Mouse (Mus musculus) myocyte (in vitro differentiated cells): ENCODE data around the gene Polrmt. TPM values are rescaled to one million over a fixed set of nuclear protein-coding genes. Genes with fewer than 3 reads are reported as not detected.

ENCODE experiments used
- H3K27me3 ChIP-seq: one replicate; pipeline ENCODE4 v1.6.1; 2011; ENCODE audit not compliant: control insufficient read depth, insufficient read depth, insufficient read length
- H3K36me3 ChIP-seq: one replicate; pipeline ENCODE4 v1.6.1; 2011; ENCODE audit not compliant: control insufficient read depth, insufficient read depth
- H3K4me2 ChIP-seq: one replicate; pipeline ENCODE4 v1.6.1; 2011; ENCODE audit warnings: low read depth, control low read depth
- H3K4me3 ChIP-seq: one replicate; pipeline ENCODE4 v1.5.1; 2011; ENCODE audit warnings: mild to moderate bottlenecking, control low read depth, moderate library complexity
- H3K79me2 ChIP-seq: one replicate; pipeline ENCODE4 v1.6.1; 2011; ENCODE audit not compliant: control insufficient read depth, insufficient read depth
- H3ac ChIP-seq: one replicate; pipeline ENCODE4 v1.6.1; 2011; ENCODE audit not compliant: control insufficient read depth, insufficient read length
- CEBPB ChIP-seq: IDR thresholded peaks from 2 replicates; pipeline ENCODE4 v1.6.1; 2011; ENCODE audit warnings: mild to moderate bottlenecking, moderate library complexity; ENCODE audit not compliant: poor library complexity, insufficient read depth, severe bottlenecking
- E2F4 ChIP-seq: IDR thresholded peaks from one replicate; pipeline ENCODE4 v1.6.1; 2011; ENCODE audit warnings: mild to moderate bottlenecking, control low read depth, moderate library complexity; ENCODE audit not compliant: insufficient read depth
- MAX ChIP-seq: IDR thresholded peaks from one replicate; pipeline ENCODE4 v1.6.1; 2011; ENCODE audit warnings: low read depth, mild to moderate bottlenecking, control low read depth
- MYOD1 ChIP-seq, 3 experiments: IDR thresholded peaks; one replicate each; pipeline ENCODE4 v1.6.1; 2011; ENCODE audit warnings: control low read depth in 2 of 3, low read depth in 2 of 3, mild to moderate bottlenecking in 2 of 3, moderate library complexity in 1 of 3; ENCODE audit not compliant: insufficient read length in 2 of 3, control insufficient read depth in 1 of 3
- MYOG ChIP-seq, 3 experiments: IDR thresholded peaks; one replicate each; pipeline ENCODE4 v1.6.1; 2011; ENCODE audit warnings: control low read depth in 2 of 3, low read depth in 2 of 3, mild to moderate bottlenecking in 2 of 3; ENCODE audit not compliant: insufficient read length in 2 of 3, control insufficient read depth in 1 of 3, insufficient read depth in 1 of 3
- POLR2A ChIP-seq: IDR thresholded peaks from one replicate; pipeline ENCODE4 v1.6.1; 2011; ENCODE audit warnings: low read depth, mild to moderate bottlenecking, control low read depth, moderate library complexity; ENCODE audit not compliant: insufficient read length
- POLR2AphosphoS2 ChIP-seq: IDR thresholded peaks from one replicate; pipeline ENCODE4 v1.6.1; 2011; ENCODE audit warnings: low read depth, control low read depth; ENCODE audit not compliant: insufficient read length
- REST ChIP-seq: IDR thresholded peaks from one replicate; pipeline ENCODE4 v1.6.1; 2011; ENCODE audit warnings: mild to moderate bottlenecking, control low read depth, moderate library complexity; ENCODE audit not compliant: insufficient read depth, insufficient read length
- SRF ChIP-seq: IDR thresholded peaks from one replicate; pipeline ENCODE4 v1.6.1; 2011; ENCODE audit warnings: low read depth; ENCODE audit not compliant: control insufficient read depth, insufficient read length
- TCF12 ChIP-seq: IDR thresholded peaks from one replicate; pipeline ENCODE4 v1.6.1; 2011; ENCODE audit warnings: mild to moderate bottlenecking, control low read depth; ENCODE audit not compliant: poor library complexity, insufficient read depth, severe bottlenecking
- TCF3 ChIP-seq: IDR thresholded peaks from one replicate; pipeline ENCODE4 v1.6.1; 2011; ENCODE audit warnings: low read depth, control low read depth; ENCODE audit not compliant: insufficient read length
- USF1 ChIP-seq: IDR thresholded peaks from one replicate; pipeline ENCODE4 v1.6.1; 2011; ENCODE audit warnings: low read depth, mild to moderate bottlenecking, control low read depth, moderate library complexity
- polyA plus RNA-seq: library from polyadenylated mRNA; unstranded; fragments of >200 nt; fragmentation: generic; extraction: Trizol; gene quantifications from one replicate; pipeline ENCODE4 v1.2.1, GENCODE M21; 2012; ENCODE audit warnings: missing spikeins

Gene Polrmt
- polyA plus RNA-seq, 1 experiment = 82.3 TPM

GRCm38 (mm10) chr10:79788386-79789158 lies 42.2 kb upstream of the Polrmt start:
- H3ac ChIP-seq = no peak overlapping the region
- no peak overlapping the region for H3K4me3 ChIP-seq
- no peak overlapping the region for H3K4me2 ChIP-seq
- H3K36me3 ChIP-seq = no peaks in the 10 kb centered on the region
- H3K27me3 ChIP-seq = no peaks in the 10 kb centered on the region
- H3K79me2 ChIP-seq = no peaks in the 10 kb centered on the region
- TF ChIP-seq E2F4 = no peak
- no peak for TF ChIP-seq SRF
- no peak for TF ChIP-seq POLR2AphosphoS2
- no peak for TF ChIP-seq TCF12
- TF ChIP-seq REST = no peak
- no peak for TF ChIP-seq MYOD1 (IDR thresholded peaks at IDR 0.05; ENCODE audit: control insufficient read depth in 1 of 3, insufficient read length in 2 of 3, low read depth in 2 of 3)
- TF ChIP-seq MAX = no peak

GRCm38 (mm10) chr10:79783920-79784800 lies 37.8 kb upstream of the Polrmt start:
- Histone ChIP-seq H3K36me3 (no peaks in the 10 kb centered on the region), H3ac (no peak overlapping the region), H3K27me3 (no peaks in the 10 kb centered on the region), H3K4me3 (no peak overlapping the region), H3K79me2 (no peaks in the 10 kb centered on the region), H3K4me2 (no peak overlapping the region)
- no peak for TF ChIP-seq USF1
- no peak for TF ChIP-seq CEBPB
- TF ChIP-seq MYOD1 (IDR thresholded peaks at IDR 0.05; ENCODE audit: control insufficient read depth in 1 of 3, insufficient read length in 2 of 3, low read depth in 2 of 3) = no peak
- TF ChIP-seq MYOG (IDR thresholded peaks at IDR 0.05; ENCODE audit: control insufficient read depth in 1 of 3, insufficient read depth in 1 of 3, insufficient read length in 2 of 3, low read depth in 2 of 3) = no peak
- no peak for TF ChIP-seq POLR2AphosphoS2
- no peak for TF ChIP-seq MAX
- no peak for TF ChIP-seq TCF3
- no peak for TF ChIP-seq TCF12
- TF ChIP-seq E2F4 = no peak

- no peak overlapping the region for H3K4me3 ChIP-seq
- TF ChIP-seq POLR2A = no peak
These were observed 36.7 kb upstream of the Polrmt start for GRCm38 (mm10) chr10:79783050-79783449.

DNA sequence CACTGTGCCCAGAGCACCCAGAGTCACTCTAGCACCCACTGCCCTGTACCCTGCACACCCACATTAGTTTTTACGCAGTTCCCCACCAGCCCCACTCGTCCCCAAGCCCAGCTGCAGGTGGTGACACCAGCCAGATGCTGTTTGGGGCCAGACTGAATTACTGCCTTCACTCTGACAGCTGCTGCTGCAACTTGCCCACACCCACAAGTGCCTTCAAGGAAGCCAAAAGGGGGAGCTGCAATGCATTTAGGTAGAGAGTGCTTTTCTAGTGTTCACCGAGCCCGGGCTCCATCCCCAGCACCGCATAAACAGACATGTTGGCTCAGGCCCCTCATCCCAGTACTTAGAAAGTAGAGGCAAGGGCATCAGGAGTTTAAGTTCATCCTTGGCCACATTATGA lies 35.6 kb upstream of the Polrmt start:
- no peaks in the 10 kb centered on the region for H3K79me2 ChIP-seq
- no peak overlapping the region for H3K4me2 ChIP-seq
- H3ac ChIP-seq = no peak overlapping the region
- H3K27me3 ChIP-seq = no peaks in the 10 kb centered on the region
- H3K36me3 ChIP-seq = no peaks in the 10 kb centered on the region
- TF ChIP-seq CEBPB (no peak), MYOG (IDR thresholded peaks at IDR 0.05; ENCODE audit: control insufficient read depth in 1 of 3, insufficient read depth in 1 of 3, insufficient read length in 2 of 3, low read depth in 2 of 3) (peak in 1 of 3 experiments; percentile 51), MYOD1 (IDR thresholded peaks at IDR 0.05; ENCODE audit: control insufficient read depth in 1 of 3, insufficient read length in 2 of 3, low read depth in 2 of 3) (peak in 1 of 3 experiments; percentile 43)
- H3K4me3 ChIP-seq = no peak overlapping the region

More at GRCm38 (mm10) chr10:79783050-79783449, 36.7 kb upstream of the Polrmt start:
- no peak overlapping the region for H3ac ChIP-seq
- no peaks in the 10 kb centered on the region for H3K36me3 ChIP-seq
- no peak overlapping the region for H3K4me2 ChIP-seq
- no peaks in the 10 kb centered on the region for H3K27me3 ChIP-seq
- no peaks in the 10 kb centered on the region for H3K79me2 ChIP-seq

DNA sequence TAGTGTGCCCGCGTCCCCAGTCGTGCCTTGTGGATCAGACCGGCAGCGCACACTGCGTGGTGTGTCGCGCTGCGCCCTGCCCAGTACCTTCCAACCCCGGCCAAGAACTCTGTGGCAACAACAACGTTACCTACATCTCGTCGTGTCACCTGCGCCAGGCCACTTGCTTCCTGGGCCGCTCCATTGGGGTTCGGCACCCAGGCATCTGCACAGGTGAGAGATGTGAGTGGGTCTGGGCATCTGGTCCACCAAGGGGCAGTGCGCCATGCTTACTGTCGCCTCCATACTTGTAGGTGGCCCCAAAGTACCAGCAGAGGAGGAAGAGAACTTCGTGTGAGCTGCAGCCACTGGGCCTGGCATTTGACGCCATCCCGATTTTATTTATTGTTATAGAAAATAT lies 34.8 kb upstream of the Polrmt start:
- no peak overlapping the region for H3ac ChIP-seq
- no peaks in the 10 kb centered on the region for H3K27me3 ChIP-seq
- H3K79me2 ChIP-seq = no peaks in the 10 kb centered on the region
- TF ChIP-seq CEBPB (no peak), SRF (no peak), POLR2A (no peak), USF1 (no peak), MAX (no peak), TCF12 (no peak), MYOD1 (IDR thresholded peaks at IDR 0.05; ENCODE audit: control insufficient read depth in 1 of 3, insufficient read length in 2 of 3, low read depth in 2 of 3) (no peak)
- H3K36me3 ChIP-seq = no peaks in the 10 kb centered on the region
- H3K4me2 ChIP-seq = peak overlapping the region; percentile 83
- H3K4me3 ChIP-seq = peak overlapping the region; percentile 12
